Mouse (Mus musculus): ENCODE data around the gene Lamc3.

GRCm38 (mm10) chr2:31934551-31934950 is 47.5 kb downstream of the Lamc3 start:
- no peak for TF ChIP-seq CTCF (IDR thresholded peaks at IDR 0.05; ENCODE audit: low read depth)
- no peak for TF ChIP-seq EP300 (IDR thresholded peaks at IDR 0.05; ENCODE audit: low read depth)

Measured in liver, postnatal 0 days (tissue).